Mouse (Mus musculus): Measurements from ENCODE around the gene Auts2. TPM values are rescaled to one million over a fixed set of nuclear protein-coding genes. Genes with fewer than 3 reads are reported as not detected.
A peak's percentile ranks its signal among the peaks of the same experiment; 100 is the strongest.

The Auts2 gene
- polyA plus RNA-seq, 1 experiment from 2014 or later: 45.3 TPM

GRCm38 (mm10) chr5:132498045-132498444 is 45.1 kb downstream of the Auts2 start:
- Histone ChIP-seq H3K9ac (no peak overlapping the region), H3K4me3 (replicated peaks) (no peak overlapping the region), H3K4me1 (peaks cover 23% of the 10 kb centered on the region), H3K27ac (replicated peaks) (no peak overlapping the region), H3K9me3 (replicated peaks) (no peaks in the 10 kb centered on the region), H3K4me2 (replicated peaks) (no peak overlapping the region), H3K36me3 (no peaks in the 10 kb centered on the region), H3K27me3 (no peaks in the 10 kb centered on the region)
- ATAC-seq (ENCODE audit: insufficient number of reproducible peaks, low FRiP score, low TSS enrichment, low read depth): no peak
- WGBS: 73% methylated on average over 5 of the region's 5 CpGs

- ATAC-seq (ENCODE audit: insufficient number of reproducible peaks, low FRiP score, low TSS enrichment, low read depth): no peak
- Histone ChIP-seq H3K4me1 (peaks cover 38% of the 10 kb centered on the region), H3K9me3 (replicated peaks) (no peaks in the 10 kb centered on the region), H3K4me2 (replicated peaks) (no peak overlapping the region), H3K4me3 (replicated peaks) (no peak overlapping the region), H3K36me3 (no peaks in the 10 kb centered on the region), H3K27ac (replicated peaks) (no peak overlapping the region), H3K27me3 (no peaks in the 10 kb centered on the region), H3K9ac (no peak overlapping the region)
- 83% methylated on average over 1 of the region's 1 CpGs for WGBS
Observed at GRCm38 (mm10) chr5:132492793-132493192, 50.4 kb downstream of the Auts2 start.

GRCm38 (mm10) chr5:132492040-132492439 is 51.1 kb downstream of the Auts2 start:
- Histone ChIP-seq H3K27ac (replicated peaks) (no peak overlapping the region), H3K27me3 (no peaks in the 10 kb centered on the region), H3K4me3 (replicated peaks) (no peak overlapping the region), H3K9ac (no peak overlapping the region), H3K4me2 (replicated peaks) (no peak overlapping the region), H3K9me3 (replicated peaks) (no peaks in the 10 kb centered on the region), H3K36me3 (no peaks in the 10 kb centered on the region), H3K4me1 (peaks cover 42% of the 10 kb centered on the region)
- no peak for ATAC-seq (ENCODE audit: insufficient number of reproducible peaks, low FRiP score, low TSS enrichment, low read depth)

- Histone ChIP-seq H3K27ac (replicated peaks) (no peak overlapping the region), H3K4me3 (replicated peaks) (no peak overlapping the region), H3K4me1 (peaks cover 48% of the 10 kb centered on the region), H3K27me3 (no peaks in the 10 kb centered on the region), H3K9ac (no peak overlapping the region), H3K36me3 (no peaks in the 10 kb centered on the region), H3K9me3 (replicated peaks) (no peaks in the 10 kb centered on the region), H3K4me2 (replicated peaks) (no peak overlapping the region)
- 56% methylated on average over 4 of the region's 4 CpGs for WGBS
- no peak for ATAC-seq (ENCODE audit: insufficient number of reproducible peaks, low FRiP score, low TSS enrichment, low read depth)
Observed at GRCm38 (mm10) chr5:132491508-132491907, 51.6 kb downstream of the Auts2 start.

GRCm38 (mm10) chr5:132490326-132490725 is 52.8 kb downstream of the Auts2 start:
- no peaks in the 10 kb centered on the region for H3K27me3 ChIP-seq
- no peaks in the 10 kb centered on the region for H3K36me3 ChIP-seq
- 86% methylated on average over 1 of the region's 1 CpGs for WGBS
- H3K4me1 ChIP-seq: peaks cover 50% of the 10 kb centered on the region
- no peak for ATAC-seq (ENCODE audit: insufficient number of reproducible peaks, low FRiP score, low TSS enrichment, low read depth)
- H3K4me3 ChIP-seq (replicated peaks): no peak overlapping the region
- H3K9ac ChIP-seq: no peak overlapping the region
- H3K9me3 ChIP-seq (replicated peaks): no peaks in the 10 kb centered on the region
- H3K4me2 ChIP-seq (replicated peaks): peak overlapping the region; percentile 40; the same call in 1 of the 2 replicates
- H3K27ac ChIP-seq (replicated peaks): peak overlapping the region; percentile 87

GRCm38 (mm10) chr5:132489736-132490313 is 53.3 kb downstream of the Auts2 start:
- Histone ChIP-seq H3K27ac (replicated peaks) (peak overlapping the region; percentile 87), H3K27me3 (no peaks in the 10 kb centered on the region), H3K36me3 (no peaks in the 10 kb centered on the region), H3K4me3 (replicated peaks) (no peak overlapping the region), H3K9ac (no peak overlapping the region), H3K4me1 (peaks cover 55% of the 10 kb centered on the region), H3K9me3 (replicated peaks) (no peaks in the 10 kb centered on the region), H3K4me2 (replicated peaks) (peak overlapping the region; percentile 40)
- 22% methylated on average over 7 of the region's 7 CpGs for WGBS
- peak; percentile 53; the same call in 1 of the 2 replicates for ATAC-seq (ENCODE audit: insufficient number of reproducible peaks, low FRiP score, low TSS enrichment, low read depth)

GRCm38 (mm10) chr5:132486831-132487230 is 56.3 kb downstream of the Auts2 start:
- Histone ChIP-seq H3K4me1 (peaks cover 61% of the 10 kb centered on the region), H3K4me2 (replicated peaks) (no peak overlapping the region), H3K9ac (no peak overlapping the region), H3K9me3 (replicated peaks) (no peaks in the 10 kb centered on the region), H3K36me3 (no peaks in the 10 kb centered on the region), H3K27ac (replicated peaks) (no peak overlapping the region), H3K4me3 (replicated peaks) (no peak overlapping the region), H3K27me3 (no peaks in the 10 kb centered on the region)
- ATAC-seq (ENCODE audit: insufficient number of reproducible peaks, low FRiP score, low TSS enrichment, low read depth): no peak
- 41% methylated on average over 7 of the region's 7 CpGs for whole genome bisulfite sequencing

- 77% methylated on average over 6 of the region's 6 CpGs for WGBS
- Histone ChIP-seq H3K9ac (no peak overlapping the region), H3K27ac (replicated peaks) (no peak overlapping the region), H3K36me3 (no peaks in the 10 kb centered on the region), H3K27me3 (no peaks in the 10 kb centered on the region), H3K9me3 (replicated peaks) (no peaks in the 10 kb centered on the region), H3K4me2 (replicated peaks) (no peak overlapping the region), H3K4me1 (peaks cover 53% of the 10 kb centered on the region), H3K4me3 (replicated peaks) (no peak overlapping the region)
- ATAC-seq (ENCODE audit: insufficient number of reproducible peaks, low FRiP score, low TSS enrichment, low read depth): no peak
Observed at GRCm38 (mm10) chr5:132485994-132486393, 57.1 kb downstream of the Auts2 start.

- H3K9me3 ChIP-seq (replicated peaks): no peaks in the 10 kb centered on the region
- no peaks in the 10 kb centered on the region for H3K36me3 ChIP-seq
- H3K9ac ChIP-seq: no peak overlapping the region
- H3K4me3 ChIP-seq (replicated peaks): no peak overlapping the region
- H3K27me3 ChIP-seq: no peaks in the 10 kb centered on the region
- ATAC-seq (ENCODE audit: insufficient number of reproducible peaks, low FRiP score, low TSS enrichment, low read depth): no peak
- no peak overlapping the region for H3K4me2 ChIP-seq (replicated peaks)
- H3K27ac ChIP-seq (replicated peaks): no peak overlapping the region
- WGBS: 34% methylated on average over 3 of the region's 3 CpGs
- H3K4me1 ChIP-seq: peaks cover 47% of the 10 kb centered on the region
Observed at GRCm38 (mm10) chr5:132485448-132485847, 57.7 kb downstream of the Auts2 start.

GRCm38 (mm10) chr5:132481476-132481875 is 61.7 kb downstream of the Auts2 start:
- ATAC-seq (ENCODE audit: insufficient number of reproducible peaks, low FRiP score, low TSS enrichment, low read depth): no peak
- no peak overlapping the region for H3K4me3 ChIP-seq (replicated peaks)
- H3K9me3 ChIP-seq (replicated peaks): no peaks in the 10 kb centered on the region
- no peaks in the 10 kb centered on the region for H3K27me3 ChIP-seq
- H3K4me2 ChIP-seq (replicated peaks): no peak overlapping the region
- H3K36me3 ChIP-seq: no peaks in the 10 kb centered on the region
- H3K9ac ChIP-seq: no peak overlapping the region
- H3K27ac ChIP-seq (replicated peaks): no peak overlapping the region
- 61% methylated on average over 3 of the region's 3 CpGs for WGBS
- H3K4me1 ChIP-seq: peaks cover 25% of the 10 kb centered on the region; the same call in 1 of the 2 replicates

- Histone ChIP-seq H3K9ac (no peak overlapping the region), H3K27me3 (no peaks in the 10 kb centered on the region), H3K4me3 (replicated peaks) (no peak overlapping the region), H3K36me3 (no peaks in the 10 kb centered on the region), H3K4me2 (replicated peaks) (no peak overlapping the region), H3K27ac (replicated peaks) (no peak overlapping the region), H3K9me3 (replicated peaks) (no peaks in the 10 kb centered on the region), H3K4me1 (peaks cover 24% of the 10 kb centered on the region; the same call in 1 of the 2 replicates)
- ATAC-seq (ENCODE audit: insufficient number of reproducible peaks, low FRiP score, low TSS enrichment, low read depth): no peak
- WGBS: 53% methylated on average over 6 of the region's 6 CpGs
Observed at GRCm38 (mm10) chr5:132480461-132480860, 62.7 kb downstream of the Auts2 start.

- peaks cover 18% of the 10 kb centered on the region; the same call in 1 of the 2 replicates for H3K4me1 ChIP-seq
- WGBS: 58% methylated on average over 11 of the region's 11 CpGs
- ATAC-seq (ENCODE audit: insufficient number of reproducible peaks, low FRiP score, low TSS enrichment, low read depth): no peak
- no peak overlapping the region for H3K4me2 ChIP-seq (replicated peaks)
- no peak overlapping the region for H3K9ac ChIP-seq
- no peak overlapping the region for H3K4me3 ChIP-seq (replicated peaks)
- no peaks in the 10 kb centered on the region for H3K27me3 ChIP-seq
- H3K27ac ChIP-seq (replicated peaks): no peak overlapping the region
- H3K36me3 ChIP-seq: no peaks in the 10 kb centered on the region
- no peaks in the 10 kb centered on the region for H3K9me3 ChIP-seq (replicated peaks)
Observed at GRCm38 (mm10) chr5:132479227-132479857, 63.8 kb downstream of the Auts2 start.

Measured in embryonic facial prominence, embryonic 15.5 days (tissue).